In the genomic region with DNA sequence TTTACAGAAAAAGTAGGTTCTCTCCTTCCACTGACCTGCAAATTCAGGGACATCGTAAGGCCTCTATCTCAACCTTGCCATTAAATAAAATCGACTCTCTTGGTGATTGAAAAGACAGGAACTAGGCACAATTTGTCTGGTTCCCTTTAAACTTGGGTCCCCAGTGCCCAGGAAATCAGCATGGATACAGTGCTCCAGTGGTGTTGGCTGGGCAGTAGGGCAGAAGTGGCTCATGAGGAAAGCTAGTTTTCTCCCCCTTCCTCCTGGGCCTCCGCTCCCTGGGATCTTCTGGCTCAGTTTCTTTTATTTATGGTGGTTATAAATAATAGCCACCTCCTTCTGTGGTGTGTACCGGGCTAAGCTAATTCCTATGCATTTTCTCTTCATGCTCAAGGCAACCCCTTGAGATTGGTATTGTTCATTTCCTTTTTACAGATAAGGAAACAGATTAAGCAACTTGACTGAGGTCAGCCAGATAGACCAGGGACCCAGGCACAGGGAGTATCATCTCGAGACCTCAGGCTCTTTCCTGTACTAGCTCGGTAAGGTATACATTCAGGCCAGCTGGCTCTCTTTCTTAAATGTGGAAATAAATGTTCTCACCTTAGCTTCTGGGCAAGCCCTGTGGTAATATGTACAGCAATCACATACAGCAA, we compare ENCODE assay signal across 8 mouse cellular contexts. TPM values are rescaled to one million over a fixed set of nuclear protein-coding genes. Genes with fewer than 3 reads are reported as not detected.
DNase-seq lines count a peak whose midpoint lies in the region; ATAC-seq lines count a peak whose summit lies in the region.

Gene Tmem253 (plus strand): TSS at position 214 of the 656 bp plus-strand sequence.

- peak within 1 kb of the TSS; percentile 85 for H3K27ac ChIP-seq in liver, embryonic 11.5 days (ENCODE audit: low read depth, low read length)

- H3K4me1 ChIP-seq in liver, embryonic 11.5 days (replicated peaks; ENCODE audit: control insufficient read depth, insufficient read depth, low read length), result peaks cover 41% of the 10 kb centered on the region

- H3K27me3 ChIP-seq in liver, embryonic 11.5 days (replicated peaks; ENCODE audit: control insufficient read depth, insufficient read depth, low read length), result no peaks in the 10 kb centered on the region

- peak; percentile 36 for DNase-seq in cerebellum, adult 11-12 months
- DNase-seq in cerebellum, adult 11 months, result no peak
- peak; percentile 8 for DNase-seq in thymus, postnatal 4 days
- no peak for DNase-seq in thymus, postnatal 25 days
- DNase-seq in liver, embryonic 11.5 days (ENCODE audit: low spot score), result no peak
- DNase-seq in Muller cell, postnatal 12 days (ENCODE audit: inconsistent ontology term), result no peak
- no peak for DNase-seq in left cerebral cortex, adult 18-20 months (ENCODE audit: low spot score in 2 of 2)

- H3K4me2 ChIP-seq in liver, embryonic 11.5 days, result peak within 1 kb of the TSS; percentile 80

- H3K4me3 ChIP-seq in liver, embryonic 11.5 days (ENCODE audit: low read depth, low read length), result peak within 1 kb of the TSS; percentile 83

- H3K9ac ChIP-seq in liver, embryonic 11.5 days (ENCODE audit: low read depth, low read length), result peak within 1 kb of the TSS; percentile 81

- 0 out of 2 replicates have a peak, but pooled peaks cover 3% of the 10 kb centered on the region for H3K36me3 ChIP-seq in liver, embryonic 11.5 days (ENCODE audit: control insufficient read depth, insufficient read depth, low read length)

- no peaks in the 10 kb centered on the region for H3K9me3 ChIP-seq in liver, embryonic 11.5 days (ENCODE audit: control insufficient read depth, low read length)

- 37% methylated on average over 6 of the region's 6 CpGs for WGBS in liver, embryonic 11.5 days

- no peak for ATAC-seq in liver, embryonic 11.5 days (replicated peaks; ENCODE audit: low FRiP score)
- ATAC-seq in megakaryocyte progenitor cell, adult 5-6 weeks (replicated peaks; ENCODE audit: poor library complexity), result no peak

RNA-seq across cellular contexts. Expression of gene Tmem253, which starts in this region (rescaled TPM):
- 0.85 TPM in 1 of 2 replicates, not detected in the other for polyA plus RNA-seq in liver, embryonic 11.5 days (2014; fragmentation: Nextera tagmentation; extraction: Ambion mirVana)
- total RNA-seq in left cerebral cortex, adult 18-20 months (2021), result under 1 TPM; 0.28 to 0.56 TPM
- total RNA-seq in megakaryocyte progenitor cell, adult 5-6 weeks (2015), result 0.30 TPM in 1 of 2 replicates, not detected in the other
- not detected in 2 replicates for total RNA-seq in megakaryocyte progenitor cell, adult 5-6 weeks (2017)

Comparison
In these comparisons a context has a peak if more than half of its experiments do, and no peak if none do; other contexts are left out.
1. DNase-seq: peak in cerebellum, adult 11-12 months (single experiment) and thymus, postnatal 4 days (single experiment); none in cerebellum, adult 11 months (single experiment), thymus, postnatal 25 days (single experiment), liver, embryonic 11.5 days (single experiment), Muller cell, postnatal 12 days (single experiment) and left cerebral cortex, adult 18-20 months (0 of 2).